Mouse (Mus musculus) cerebellum, adult 8-10 months (tissue): Measurements from ENCODE around the gene Ergic3.

ENCODE experiments used
- DNase-seq: peaks from one replicate; pipeline ENCODE4 v3.0.0; 2022

The Ergic3 gene

DNA sequence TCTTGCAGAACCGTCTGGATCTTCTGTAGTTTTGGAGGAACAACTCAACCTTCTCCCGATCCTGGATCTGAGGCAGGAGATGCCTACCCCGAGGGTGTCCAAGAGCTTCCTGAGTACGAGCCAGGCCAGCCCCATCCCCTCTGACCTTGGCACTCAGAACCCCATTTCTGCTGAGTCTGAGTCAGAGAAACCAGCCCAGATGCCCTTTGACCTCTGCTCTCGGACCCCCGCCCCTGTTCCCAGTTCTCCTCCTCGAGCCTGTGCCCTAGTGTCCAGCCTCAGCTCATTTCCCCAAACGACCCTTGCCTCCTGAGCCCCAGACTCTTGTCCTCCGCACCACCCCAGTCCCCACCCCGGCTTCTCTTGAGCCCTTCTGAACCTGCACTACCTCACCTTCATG lies 58.3 kb downstream of the Ergic3 start:
- DNase-seq: no peak
